Mouse (Mus musculus) embryo, embryonic 10.5 days (tissue): ENCODE data around the gene Nanp.

Source experiments
- DNase-seq: peaks from one replicate; pipeline ENCODE4 v3.0.0-alpha.2; 2015; ENCODE audit warnings: low spot score

The Nanp gene

GRCm38 (mm10) chr2:151039232-151039695 is at the start of gene Nanp, which contains the start of gene Ninl:
Gene Nanp (minus strand): TSS chr2:151039398.
Gene Ninl (minus strand): TSS chr2:151039382.
- peak; percentile 98 for DNase-seq

DNA sequence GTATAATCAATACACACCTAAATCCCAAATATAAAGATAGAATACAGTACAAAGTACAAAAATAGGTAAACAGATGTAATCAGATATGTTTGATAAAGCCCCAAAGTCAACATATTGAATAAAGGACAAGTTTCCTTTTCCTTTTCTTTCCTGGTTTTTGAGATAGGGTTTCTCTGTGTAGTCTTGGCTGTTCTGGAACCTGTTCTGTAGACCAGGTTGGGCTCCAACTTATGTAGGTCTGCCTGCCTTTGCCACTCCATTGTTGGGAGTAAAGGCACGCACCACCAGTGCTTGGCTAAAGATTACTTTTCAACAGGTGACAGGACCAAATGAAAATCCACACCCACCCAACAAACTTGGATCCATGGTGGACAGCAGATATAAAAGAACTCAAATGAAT is 17.4 kb upstream of the Nanp start:
- no peak for DNase-seq

GRCm38 (mm10) chr2:151040411-151040810 is 1.2 kb upstream of the Nanp start:
- DNase-seq: peak; percentile 5

GRCm38 (mm10) chr2:151039726-151040125 is 528 bp upstream of the Nanp start:
- DNase-seq: no peak

DNA sequence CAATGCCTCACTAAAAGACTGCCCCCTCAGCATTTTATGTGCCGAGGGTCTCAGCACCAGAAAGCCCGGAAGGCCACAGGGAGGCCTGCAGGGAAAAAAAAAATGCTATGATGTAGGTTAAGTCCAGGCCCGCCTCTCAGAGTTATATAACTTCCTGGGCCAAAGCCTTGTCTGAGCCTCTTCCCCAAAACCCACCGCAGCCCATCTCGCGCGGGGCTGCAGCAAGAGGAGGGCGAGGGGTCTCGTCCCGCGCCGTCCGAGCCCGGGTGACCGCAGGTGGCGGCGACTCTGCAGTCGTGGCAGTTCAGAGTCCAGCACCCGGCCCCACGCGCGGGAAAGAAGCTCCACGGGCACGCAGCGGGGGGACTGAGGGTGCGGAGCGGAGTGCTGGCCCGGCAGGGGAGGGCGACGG is 381 bp downstream of the Nanp start:
- peak; percentile 58 for DNase-seq

DNA sequence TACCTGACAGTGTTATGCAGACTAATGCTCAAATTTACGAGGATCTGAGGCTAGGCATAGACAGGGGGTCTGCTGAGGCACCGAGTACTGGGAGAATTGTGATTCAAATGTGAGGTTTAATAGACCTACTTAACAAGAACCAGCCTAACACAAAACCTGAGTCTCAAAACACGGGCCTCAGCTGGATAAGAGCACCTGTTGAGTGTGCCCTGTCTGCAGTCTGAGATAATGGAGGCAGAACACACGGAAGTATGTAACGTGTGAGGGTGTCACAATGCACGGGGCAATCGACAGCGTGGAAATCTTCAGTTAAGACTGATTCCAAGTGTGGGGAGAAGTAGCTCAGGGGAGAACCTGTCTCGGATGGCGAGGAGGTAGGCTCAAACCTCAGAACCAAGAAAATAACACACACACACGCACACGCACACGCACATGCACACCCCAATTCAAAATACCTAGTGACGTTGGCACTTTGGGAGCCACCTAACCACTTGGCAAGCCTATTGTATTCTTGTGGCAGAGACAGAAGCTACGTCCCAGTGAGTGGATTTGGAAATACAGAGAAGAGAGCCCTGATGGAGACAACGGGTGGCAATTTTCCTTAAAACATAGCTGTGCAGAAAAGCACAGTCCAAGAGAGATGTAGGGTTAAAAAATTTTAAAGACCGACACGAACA is 1.2 kb downstream of the Nanp start:
- DNase-seq: peak; percentile 13

DNA sequence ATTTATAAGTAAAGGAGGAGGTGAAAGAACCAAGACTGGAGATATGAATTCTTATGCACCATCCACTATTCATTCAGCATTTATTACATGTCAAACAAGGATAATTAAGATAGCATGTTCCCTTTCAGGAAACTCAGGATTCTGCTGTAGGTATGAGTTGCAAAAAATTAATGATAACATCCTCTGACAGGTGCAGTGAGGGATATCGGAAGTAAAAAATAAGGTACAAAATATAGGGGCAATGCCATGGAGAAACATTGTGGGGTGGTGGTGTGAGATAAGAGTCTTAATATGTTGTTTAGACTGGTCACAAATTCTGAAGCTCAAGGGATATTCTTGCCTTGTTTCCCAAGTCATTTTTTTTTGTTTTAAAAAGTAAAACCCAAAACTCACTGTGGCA is 1.9 kb downstream of the Nanp start:
- no peak for DNase-seq

DNA sequence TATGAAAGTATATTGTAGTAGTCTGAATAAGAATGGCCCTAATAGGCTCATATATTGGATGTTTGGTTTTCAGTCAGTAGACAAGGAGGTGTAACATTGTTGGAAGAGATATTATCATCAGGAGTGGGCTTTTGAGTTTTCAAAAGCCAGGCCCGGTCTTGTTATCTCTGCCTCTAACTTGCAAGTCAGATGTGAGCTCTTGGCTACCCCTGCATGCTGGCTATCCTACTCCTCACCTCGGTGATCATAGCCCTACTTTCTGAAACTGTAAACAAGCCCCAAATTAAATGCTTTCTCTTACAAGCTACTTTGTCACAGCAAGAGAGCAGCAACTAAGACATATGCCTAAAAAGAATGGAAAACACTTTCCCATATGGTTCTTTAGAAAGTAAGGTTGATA is 2.5 kb downstream of the Nanp start:
- no peak for DNase-seq

- no peak for DNase-seq
Measured at GRCm38 (mm10) chr2:151034435-151034834, 4.8 kb downstream of the Nanp start.

GRCm38 (mm10) chr2:151021158-151021557 is 18.0 kb downstream of the Nanp start:
- no peak for DNase-seq

GRCm38 (mm10) chr2:151015316-151015715 is 23.9 kb downstream of the Nanp start:
- no peak for DNase-seq

DNA sequence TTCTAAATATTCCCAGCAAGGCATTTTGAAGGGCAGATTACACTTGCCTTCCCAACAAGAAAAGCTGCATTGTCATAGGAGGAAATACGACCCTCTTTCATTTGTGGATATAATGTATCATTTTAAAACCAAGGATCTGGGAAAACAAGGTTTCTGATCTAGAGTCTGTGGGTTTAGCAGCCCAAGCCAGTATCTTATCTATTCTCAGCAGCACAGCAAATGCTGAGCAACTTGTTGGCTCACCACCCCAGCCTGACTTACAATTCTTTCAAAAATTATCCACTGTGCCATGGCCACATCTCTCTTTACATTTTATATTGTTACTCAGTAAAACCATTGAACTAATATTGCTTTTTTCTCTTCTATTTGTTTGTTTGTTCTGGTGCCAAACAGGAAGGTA is 27.9 kb downstream of the Nanp start:
- DNase-seq: no peak

DNA sequence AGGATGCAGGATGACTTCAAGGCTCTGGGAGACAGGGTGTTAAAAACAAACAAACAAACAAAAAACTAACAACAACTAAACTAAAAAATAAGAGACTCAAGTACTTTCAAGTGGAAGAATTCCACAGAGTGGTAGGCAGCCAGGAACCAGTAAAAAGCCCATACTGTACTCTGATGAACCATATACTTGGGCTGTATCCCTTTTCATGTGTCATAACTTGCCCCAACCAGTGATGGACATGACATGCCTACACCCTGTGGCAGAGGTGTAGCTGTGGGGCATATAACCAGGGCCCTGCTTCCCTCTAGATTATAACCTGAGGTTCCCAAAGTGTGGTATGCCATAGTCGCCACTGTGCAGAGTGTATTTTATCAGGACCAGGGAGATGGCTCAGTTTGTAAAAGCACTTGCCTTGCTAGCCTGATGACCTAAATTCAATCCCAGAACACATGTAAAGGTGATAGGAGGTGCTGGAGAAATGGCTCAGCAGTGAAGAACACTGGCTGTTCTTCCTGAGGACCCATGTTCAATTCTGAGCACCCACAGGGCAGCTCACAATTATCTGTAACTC is 29.6 kb downstream of the Nanp start:
- DNase-seq: no peak

DNA sequence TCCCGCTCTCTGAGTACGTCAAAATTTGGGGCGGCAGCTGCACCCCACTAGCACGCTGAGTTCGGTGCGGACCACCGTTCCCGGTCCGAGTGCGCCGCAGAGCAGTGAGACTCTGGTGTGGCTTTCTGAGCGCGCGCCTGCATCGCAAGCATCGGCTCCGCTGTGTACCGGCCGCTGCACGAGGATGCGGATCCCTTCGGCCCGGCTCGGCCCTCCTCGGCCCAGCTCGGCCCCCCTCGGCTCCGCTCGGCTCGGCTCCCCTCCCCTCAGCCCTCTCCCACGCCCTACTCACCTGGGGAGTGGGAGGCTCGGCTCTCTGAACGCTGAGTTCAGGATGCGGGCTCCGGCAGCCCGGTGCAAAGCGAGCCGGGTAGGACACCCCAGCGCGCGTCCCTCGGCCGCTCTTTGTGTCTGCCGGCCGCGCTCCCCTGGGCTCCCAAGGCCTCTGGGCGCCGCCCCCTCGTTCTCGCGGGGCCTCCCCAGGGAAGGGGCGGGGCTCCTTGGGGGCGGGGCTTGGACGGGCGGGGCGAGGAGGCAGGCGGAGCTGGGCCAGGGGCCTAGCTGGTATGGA is 30.2 kb downstream of the Nanp start:
- peak; percentile 86 for DNase-seq

DNA sequence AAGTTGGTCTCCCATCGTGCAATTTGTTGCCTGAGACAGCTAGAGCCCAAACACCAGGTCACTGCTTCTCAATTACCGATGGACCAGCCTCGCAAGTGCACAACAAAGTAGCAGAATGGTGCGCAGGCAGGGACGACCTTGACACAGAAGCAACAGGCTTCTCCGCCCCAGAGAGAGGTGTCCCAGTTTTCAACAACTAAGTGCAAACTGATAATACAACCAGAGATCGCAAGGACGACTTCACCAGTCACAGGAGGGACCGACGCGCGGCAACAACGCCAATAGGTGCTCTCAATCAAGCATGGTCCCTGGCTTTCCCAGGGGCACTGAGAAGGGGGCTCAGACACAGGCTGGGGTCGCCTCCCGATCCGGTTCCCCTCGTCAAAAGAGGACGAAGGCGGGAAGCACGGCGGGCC is 30.7 kb downstream of the Nanp start:
- DNase-seq: peak; percentile 57

GRCm38 (mm10) chr2:151008006-151008405 is 31.2 kb downstream of the Nanp start:
- peak; percentile 17 for DNase-seq

- DNase-seq: no peak
Measured at GRCm38 (mm10) chr2:151006281-151006945, 32.8 kb downstream of the Nanp start.

- no peak for DNase-seq
Measured at GRCm38 (mm10) chr2:151004390-151004789, 34.8 kb downstream of the Nanp start.

- DNase-seq: no peak
Measured at GRCm38 (mm10) chr2:151003796-151004195, 35.4 kb downstream of the Nanp start.

DNA sequence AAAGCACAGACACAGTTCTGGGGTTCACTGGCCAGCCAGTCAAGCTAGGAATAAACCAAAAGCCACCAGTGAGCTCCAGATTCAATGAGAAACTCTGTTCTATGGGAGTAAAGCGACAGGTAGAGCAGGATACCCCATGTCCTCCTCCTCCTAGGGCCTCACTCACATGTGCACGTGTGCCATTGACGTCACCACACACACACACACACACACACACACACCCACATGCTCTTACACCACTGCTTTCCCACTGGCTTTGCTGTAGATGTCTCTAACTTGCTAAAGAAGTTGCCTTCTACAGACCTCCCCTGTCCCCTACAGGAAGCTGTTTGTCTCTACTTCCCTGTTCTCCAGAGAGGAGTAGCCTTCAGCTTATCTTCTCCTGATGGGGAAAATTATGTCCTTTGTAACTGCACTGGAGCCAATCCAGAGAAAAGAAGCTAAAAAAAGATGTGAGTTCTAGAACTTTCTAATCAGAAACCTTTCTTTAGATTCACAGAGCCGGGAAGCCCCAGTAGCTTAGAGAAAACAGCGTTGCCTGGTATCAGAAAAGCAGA is 37.5 kb downstream of the Nanp start:
- DNase-seq: no peak

DNA sequence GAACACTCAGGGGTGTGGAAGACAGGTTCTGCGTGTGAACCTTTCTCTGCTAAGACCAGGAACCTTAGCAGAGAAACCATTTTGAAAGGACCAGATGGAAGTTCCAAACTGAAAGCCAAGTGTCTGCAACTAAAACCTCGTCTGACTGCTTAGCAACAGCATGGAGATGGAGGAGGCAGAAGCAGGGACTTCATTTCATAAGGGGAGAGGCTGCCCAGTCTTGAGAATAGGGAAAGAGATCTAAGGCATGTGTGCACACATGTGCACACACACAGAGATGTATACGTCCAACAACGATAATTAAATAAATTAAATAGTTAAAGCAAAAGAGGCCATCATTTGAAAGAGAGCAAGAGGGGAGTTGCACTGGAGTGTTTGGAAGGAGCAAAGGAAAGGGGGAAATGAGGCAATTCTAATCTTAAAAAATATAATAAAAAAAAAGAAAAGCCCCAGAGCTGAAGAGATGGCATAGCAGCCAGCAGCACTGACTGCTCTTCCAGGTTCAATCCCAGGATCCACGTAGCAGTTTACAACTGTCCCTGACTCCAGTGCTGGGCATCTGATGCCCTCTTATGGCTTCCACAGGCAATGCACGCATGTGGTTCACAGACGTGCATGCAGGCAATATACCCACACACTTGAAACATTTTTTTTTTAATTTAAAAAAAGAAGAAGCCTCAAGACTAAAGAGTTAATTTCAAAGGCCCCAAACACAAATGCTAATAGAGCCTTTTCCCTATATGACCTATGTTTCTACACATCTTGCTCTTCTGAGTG is 38.6 kb downstream of the Nanp start:
- DNase-seq: peak; percentile 81

GRCm38 (mm10) chr2:150999021-150999420 is 40.2 kb downstream of the Nanp start:
- DNase-seq: peak; percentile 74
